Mouse (Mus musculus) splenic B cell, adult 2 months (primary cell): ENCODE measurements around the gene Zfp566.

ENCODE experiments used
- DNase-seq: peaks from one replicate; pipeline ENCODE4 v3.0.0-alpha.2; 2011; ENCODE audit warnings: low read depth, low spot score
- H3K27me3 ChIP-seq: 2 replicates; pipeline ENCODE4 v1.6.1; 2012; ENCODE audit warnings: mild to moderate bottlenecking, low read length, moderate library complexity, mixed read lengths; ENCODE audit not compliant: control insufficient read depth, poor library complexity, insufficient read depth, severe bottlenecking
- H3K36me3 ChIP-seq: 2 replicates; pipeline ENCODE4 v1.6.1; 2012; ENCODE audit warnings: mild to moderate bottlenecking, low read length, moderate library complexity, mixed read lengths; ENCODE audit not compliant: control insufficient read depth, poor library complexity, insufficient read depth, severe bottlenecking

Zfp566 gene

GRCm38 (mm10) chr7:30090970-30091585 lies 751 bp upstream of the Zfp566 start:
- Histone ChIP-seq H3K27me3 (no peaks in the 10 kb centered on the region), H3K36me3 (no peaks in the 10 kb centered on the region; the same call in 1 of the 2 replicates)
- DNase-seq, result peak; percentile 71

DNA sequence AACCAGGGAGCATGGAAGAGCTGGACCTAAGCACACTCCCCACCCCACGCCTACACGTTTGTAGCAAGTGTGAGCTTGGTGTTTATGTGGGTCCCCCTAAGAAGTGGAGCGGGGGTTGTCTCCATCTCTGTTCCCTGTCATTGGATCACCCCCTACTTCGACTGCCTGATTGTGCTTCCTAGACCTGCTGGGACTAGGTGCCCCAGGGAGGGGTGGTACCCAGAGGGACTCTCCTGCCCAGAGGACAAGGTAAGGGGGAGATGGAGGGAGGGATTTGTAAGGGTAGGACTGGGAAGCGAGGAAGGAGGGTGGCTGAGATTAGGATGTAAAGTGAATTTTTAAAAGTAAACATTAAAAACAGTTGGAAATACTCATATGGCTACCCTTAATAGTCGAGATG lies 922 bp downstream of the Zfp566 start:
- no peak for DNase-seq

DNA sequence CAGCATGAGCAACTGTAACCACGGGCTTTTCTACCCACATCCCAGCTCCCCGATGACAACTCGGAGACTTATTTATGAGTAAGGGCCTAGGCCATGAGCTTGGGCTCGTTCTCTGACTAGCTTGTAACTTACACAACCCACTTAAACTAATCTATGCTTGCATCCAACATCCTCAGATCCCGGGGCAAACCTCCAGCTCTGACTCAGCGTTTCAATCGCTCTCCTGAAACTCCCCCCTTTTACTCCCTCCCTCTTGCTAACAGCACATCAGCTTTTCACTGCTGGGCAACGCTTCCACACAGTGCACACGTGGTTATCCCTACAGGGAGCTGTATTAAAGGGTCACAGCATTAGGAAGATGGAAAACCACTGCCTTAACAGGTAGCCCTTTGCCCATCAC lies 3.8 kb downstream of the Zfp566 start:
- Histone ChIP-seq H3K36me3 (0 out of 2 replicates have a peak, but pooled peaks cover 1% of the 10 kb centered on the region), H3K27me3 (no peaks in the 10 kb centered on the region)
- no peak for DNase-seq

More for the DNA sequence above, 922 bp downstream of the Zfp566 start:
- H3K27me3 ChIP-seq, result no peaks in the 10 kb centered on the region
- H3K36me3 ChIP-seq, result 0 out of 2 replicates have a peak, but pooled peaks cover 1% of the 10 kb centered on the region

DNA sequence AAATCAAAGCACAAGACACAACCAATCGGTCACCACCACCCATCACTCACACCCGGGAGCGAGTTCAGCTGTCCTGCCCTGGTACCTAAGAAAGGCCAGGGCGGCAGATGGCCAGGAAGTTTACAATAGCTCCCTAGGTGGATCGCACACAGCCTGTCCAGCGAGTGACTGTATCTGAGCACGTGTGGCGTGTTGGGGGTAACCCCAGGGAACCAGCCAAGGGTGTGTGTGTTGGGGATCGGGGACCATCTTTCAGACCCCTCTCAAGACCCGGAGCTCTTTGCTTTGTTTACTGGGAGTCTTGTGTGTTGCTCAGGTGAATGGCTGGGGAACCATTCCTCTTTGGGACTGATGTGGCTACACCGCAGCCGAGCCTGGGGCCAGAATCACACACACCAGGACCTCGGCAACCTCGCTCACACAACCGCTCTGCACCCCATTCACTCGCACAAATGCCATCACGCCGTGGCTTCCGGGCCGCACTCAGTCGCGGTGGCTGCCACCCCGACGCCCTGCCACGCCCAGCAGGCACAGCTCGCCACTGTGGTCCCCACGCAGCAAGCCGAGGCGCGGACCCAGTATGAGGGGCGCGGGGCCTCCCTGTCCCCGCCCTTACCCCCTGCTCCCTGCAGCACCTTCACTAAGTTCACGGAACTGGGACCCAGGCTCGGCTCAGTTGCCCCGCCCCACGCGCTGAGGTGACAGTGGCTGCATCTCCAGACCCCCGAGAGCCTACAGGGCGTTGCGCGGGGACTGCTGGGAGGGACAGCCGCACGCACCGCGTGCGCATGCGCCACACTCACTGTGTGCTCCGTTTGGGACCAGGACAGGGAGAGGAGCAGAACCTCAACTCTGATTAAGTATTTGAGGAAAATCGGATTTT lies 17.9 kb downstream of the Zfp566 start, which contains the start of gene Zfp82:
Gene Zfp82, minus strand, starts transcription at position 755 of the 883 bp plus-strand sequence.
- DNase-seq, result peak; percentile 90
- Histone ChIP-seq H3K36me3 (peaks cover under 1% of the 10 kb centered on the region; the same call in 1 of the 2 replicates), H3K27me3 (no peaks in the 10 kb centered on the region)

DNA sequence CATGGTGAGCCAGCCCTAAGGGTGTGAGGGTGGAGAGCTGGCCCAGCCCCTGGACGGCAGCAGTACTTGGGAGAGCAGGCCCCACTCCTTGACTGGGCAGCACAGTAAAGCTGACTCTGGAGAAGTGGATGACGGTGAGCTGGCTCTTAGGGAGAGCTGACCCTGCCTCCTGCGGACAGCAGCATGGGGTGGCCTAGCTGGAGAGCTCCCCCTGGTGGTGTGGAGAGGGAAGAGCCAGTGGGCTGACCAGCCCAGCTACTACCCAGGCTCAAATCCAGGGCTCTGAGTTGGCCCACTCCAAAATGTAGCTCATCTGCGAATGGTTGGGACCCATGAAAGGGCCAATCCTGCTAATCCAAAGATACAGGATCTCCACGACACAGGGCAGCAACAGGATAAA lies 25.7 kb downstream of the Zfp566 start:
- no peaks in the 10 kb centered on the region for H3K27me3 ChIP-seq
- DNase-seq, result no peak
- H3K36me3 ChIP-seq, result peaks cover 7% of the 10 kb centered on the region; the same call in 1 of the 2 replicates

GRCm38 (mm10) chr7:30062478-30062877 lies 27.8 kb downstream of the Zfp566 start:
- DNase-seq, result peak; percentile 31
- peaks cover 7% of the 10 kb centered on the region; the same call in 1 of the 2 replicates for H3K36me3 ChIP-seq
- no peaks in the 10 kb centered on the region for H3K27me3 ChIP-seq

- no peak for DNase-seq
- H3K27me3 ChIP-seq, result no peaks in the 10 kb centered on the region
- peaks cover 9% of the 10 kb centered on the region for H3K36me3 ChIP-seq
Observed at GRCm38 (mm10) chr7:30060341-30060740, 30.0 kb downstream of the Zfp566 start.

GRCm38 (mm10) chr7:30053591-30053990 lies 36.7 kb downstream of the Zfp566 start:
- no peak for DNase-seq
- no peaks in the 10 kb centered on the region for H3K27me3 ChIP-seq

GRCm38 (mm10) chr7:30050882-30051548 lies 39.3 kb downstream of the Zfp566 start, which contains the start of gene Zfp14:
Zfp14 (minus strand) TSS chr7:30051380.
- DNase-seq, result peak; percentile 89
- no peaks in the 10 kb centered on the region for H3K27me3 ChIP-seq
- H3K36me3 ChIP-seq, result peaks cover 2% of the 10 kb centered on the region; the same call in 1 of the 2 replicates

More at GRCm38 (mm10) chr7:30053591-30053990, 36.7 kb downstream of the Zfp566 start:
- peaks cover 8% of the 10 kb centered on the region for H3K36me3 ChIP-seq

DNA sequence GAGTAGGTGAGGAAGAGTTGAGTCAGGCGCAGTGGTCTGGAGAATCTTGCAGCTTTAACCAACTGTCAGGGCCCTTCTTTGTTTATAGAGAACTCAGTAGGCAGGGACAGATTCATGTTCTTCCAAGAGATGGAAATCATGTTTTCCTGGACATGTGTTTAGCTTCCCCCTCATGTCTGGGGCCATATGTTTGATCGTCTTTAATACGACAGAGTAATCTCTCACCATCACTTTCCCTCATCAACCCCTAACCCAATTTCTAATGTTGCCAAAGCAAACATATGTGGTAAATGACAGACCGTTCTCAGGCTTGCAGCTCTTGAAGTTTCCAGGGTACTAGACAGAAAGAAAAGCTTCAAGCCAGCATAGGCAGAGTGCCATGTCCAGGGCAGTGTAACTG lies 42.2 kb downstream of the Zfp566 start:
- Histone ChIP-seq H3K27me3 (no peaks in the 10 kb centered on the region), H3K36me3 (no peaks in the 10 kb centered on the region)
- DNase-seq, result no peak

- peak; percentile 64 for DNase-seq
- no peaks in the 10 kb centered on the region for H3K36me3 ChIP-seq
Observed at GRCm38 (mm10) chr7:30044354-30044753, 46.0 kb downstream of the Zfp566 start.

DNA sequence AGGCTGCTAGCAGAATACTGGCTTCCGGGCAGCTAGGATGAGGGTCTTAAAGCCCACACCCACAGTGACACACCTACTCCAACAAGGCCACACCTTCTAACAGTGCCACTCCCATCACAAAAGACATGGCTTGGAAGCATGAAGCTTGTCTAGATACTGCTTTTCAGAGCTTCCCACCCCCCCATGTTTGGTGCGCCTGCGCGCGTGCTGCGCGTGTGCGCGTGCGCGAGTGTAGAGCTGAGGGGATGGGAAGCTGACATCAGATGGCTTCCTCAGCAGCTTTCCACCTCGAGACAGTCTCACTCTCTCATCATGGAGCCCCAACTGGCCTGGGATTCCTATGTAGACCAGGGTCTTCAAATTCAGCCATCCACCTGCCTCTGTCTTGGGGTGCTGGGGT lies 56.0 kb downstream of the Zfp566 start:
- Histone ChIP-seq H3K27me3 (no peaks in the 10 kb centered on the region), H3K36me3 (no peaks in the 10 kb centered on the region)
- no peak for DNase-seq

More at GRCm38 (mm10) chr7:30044354-30044753, 46.0 kb downstream of the Zfp566 start:
- H3K27me3 ChIP-seq, result no peaks in the 10 kb centered on the region

- Histone ChIP-seq H3K27me3 (no peaks in the 10 kb centered on the region), H3K36me3 (no peaks in the 10 kb centered on the region)
- no peak for DNase-seq
Observed at GRCm38 (mm10) chr7:30031379-30031778, 58.9 kb downstream of the Zfp566 start.

GRCm38 (mm10) chr7:30030677-30031076 lies 59.6 kb downstream of the Zfp566 start:
- Histone ChIP-seq H3K27me3 (no peaks in the 10 kb centered on the region), H3K36me3 (no peaks in the 10 kb centered on the region)
- no peak for DNase-seq
